Mouse (Mus musculus) brain, embryonic 14.5 days (tissue): Measurements from ENCODE around the gene Metap2.

Experiments
- CTCF ChIP-seq: fragments of 200-500 bp; IDR thresholded peaks from 2 replicates; pipeline ENCODE4 v1.5.1; 2012; ENCODE audit warnings: inconsistent platforms, mild to moderate bottlenecking, moderate library complexity, borderline replicate concordance; ENCODE audit not compliant: insufficient read depth, insufficient read length; ENCODE audit errors: extremely low read depth
- POLR2A ChIP-seq: fragments of 200-500 bp; IDR thresholded peaks from 2 replicates; pipeline ENCODE4 v1.6.1; 2012; ENCODE audit warnings: mild to moderate bottlenecking, inconsistent platforms, borderline replicate concordance; ENCODE audit not compliant: poor library complexity, insufficient read depth, insufficient read length, severe bottlenecking; ENCODE audit errors: extremely low read depth

- TF ChIP-seq CTCF (no peak), POLR2A (no peak)
Measured at GRCm38 (mm10) chr10:93945843-93946499, 49.1 kb upstream of the Metap2 start.
